ENCODE assay signal across 15 mouse cellular contexts in the genomic region with DNA sequence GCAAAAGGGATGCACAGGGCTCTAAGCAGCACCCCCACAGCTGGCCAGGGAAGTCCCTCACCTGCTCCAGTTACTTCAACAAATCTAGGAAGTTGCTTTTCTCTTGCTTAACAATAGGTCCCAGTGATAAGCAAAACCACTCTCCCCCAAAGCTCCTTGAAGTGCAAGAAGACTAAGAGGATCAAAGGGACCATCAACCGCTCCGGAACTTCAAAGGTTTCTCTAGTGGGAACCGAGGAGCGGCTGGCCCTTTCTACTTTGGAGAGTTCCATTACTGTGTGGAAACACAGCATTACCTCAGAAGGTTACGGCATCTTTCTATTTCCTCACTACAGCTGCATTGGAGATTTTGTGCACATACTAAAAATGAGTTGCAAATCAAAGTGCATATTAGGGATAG. TPM values are rescaled to one million over a fixed set of nuclear protein-coding genes. Genes with fewer than 3 reads are reported as not detected.
DNase-seq lines count a peak whose midpoint lies in the region; ATAC-seq and TF ChIP-seq lines count a peak whose summit lies in the region.
"Had no signal": no experiment of that assay in that cellular context is flagged by ENCODE, and none has a peak within 500 bp of the region (broad histone marks: within the 10 kb centered on the region; RNA-seq: fewer than 3 reads in every experiment).

No protein-coding gene starts in this region.

- H3K9ac ChIP-seq in midbrain, embryonic 13.5 days (replicated peaks) = no peak overlapping the region
- no peak overlapping the region for H3K9ac ChIP-seq in intestine, postnatal 0 days (ENCODE audit: low read depth, low read length)
- H3K9ac ChIP-seq: embryonic facial prominence, embryonic 13.5 days; kidney, embryonic 15.5 days had no signal

- H3K36me3 ChIP-seq in midbrain, embryonic 10.5 days = no peaks in the 10 kb centered on the region
- no peaks in the 10 kb centered on the region for H3K36me3 ChIP-seq in midbrain, embryonic 13.5 days
- H3K36me3 ChIP-seq in intestine, postnatal 0 days (ENCODE audit: control insufficient read depth, insufficient read depth) = no peaks in the 10 kb centered on the region
- H3K36me3 ChIP-seq: embryonic facial prominence, embryonic 13.5 days; kidney, embryonic 15.5 days had no signal

- WGBS in midbrain, embryonic 10.5 days = 9% methylated on average over 5 of the region's 5 CpGs
- 7% methylated on average over 5 of the region's 5 CpGs for WGBS in midbrain, embryonic 13.5 days
- WGBS in intestine, postnatal 0 days = 35% methylated on average over 5 of the region's 5 CpGs

- H3K4me2 ChIP-seq in midbrain, embryonic 13.5 days (replicated peaks) = no peak overlapping the region
- no peak overlapping the region for H3K4me2 ChIP-seq in intestine, postnatal 0 days (replicated peaks; ENCODE audit: low read depth)
- H3K4me2 ChIP-seq: embryonic facial prominence, embryonic 13.5 days; kidney, embryonic 15.5 days; liver, embryonic 11.5 days had no signal

- H3K4me3 ChIP-seq in midbrain, embryonic 10.5 days = no peak overlapping the region
- no peak overlapping the region for H3K4me3 ChIP-seq in midbrain, embryonic 13.5 days (replicated peaks)
- no peak overlapping the region for H3K4me3 ChIP-seq in intestine, postnatal 0 days (ENCODE audit: low read depth, low read length)
- H3K4me3 ChIP-seq: embryonic facial prominence, embryonic 13.5 days; kidney, embryonic 15.5 days had no signal

- no peaks in the 10 kb centered on the region for H3K27me3 ChIP-seq in midbrain, embryonic 10.5 days (ENCODE audit: low read depth, poor library complexity, severe bottlenecking)
- H3K27me3 ChIP-seq in midbrain, embryonic 13.5 days = no peaks in the 10 kb centered on the region
- H3K27me3 ChIP-seq in intestine, postnatal 0 days (replicated peaks; ENCODE audit: control insufficient read depth, insufficient read depth, low read length) = no peaks in the 10 kb centered on the region
- H3K27me3 ChIP-seq: embryonic facial prominence, embryonic 13.5 days; kidney, embryonic 15.5 days had no signal

- TF ChIP-seq CTCF in intestine, postnatal 0 days (IDR thresholded peaks at IDR 0.05; ENCODE audit: low read depth) = no peak

- ATAC-seq in CD4-positive, CD25-positive, alpha-beta regulatory T cell, adult 4 months = no peak
- ATAC-seq in midbrain, embryonic 13.5 days = no peak
- no peak for ATAC-seq in intestine, postnatal 0 days
- ATAC-seq: hindbrain, postnatal 0 days had no signal

- DNase-seq in CD4-positive, CD25-positive, alpha-beta regulatory T cell, adult 2 months (ENCODE audit: low read depth, low spot score) = peak; percentile 29
- peak; percentile 28 for DNase-seq in midbrain, embryonic 10.5 days (ENCODE audit: low spot score)
- DNase-seq in induced T-regulatory cell, adult 2 months (ENCODE audit: low read depth) = peak; percentile 24
- DNase-seq in left cerebral cortex, adult 8-10 months (ENCODE audit: low spot score in 2 of 2) = no peak
- DNase-seq in layer of hippocampus, postnatal 10 days (ENCODE audit: low spot score in 2 of 2) = no peak
- DNase-seq: cerebellum, postnatal 10 days; lung, postnatal 36 days had no signal

- H3K27ac ChIP-seq in midbrain, embryonic 10.5 days (replicated peaks) = no peak overlapping the region
- no peak overlapping the region for H3K27ac ChIP-seq in midbrain, embryonic 13.5 days
- no peak overlapping the region for H3K27ac ChIP-seq in intestine, postnatal 0 days (ENCODE audit: low read depth, low read length)
- H3K27ac ChIP-seq: embryonic facial prominence, embryonic 13.5 days; hindbrain, postnatal 0 days; kidney, embryonic 15.5 days; stomach, postnatal 0 days had no signal

- H3K9me3 ChIP-seq in midbrain, embryonic 10.5 days (replicated peaks) = no peaks in the 10 kb centered on the region
- no peaks in the 10 kb centered on the region for H3K9me3 ChIP-seq in midbrain, embryonic 13.5 days
- H3K9me3 ChIP-seq in intestine, postnatal 0 days (ENCODE audit: control insufficient read depth) = no peaks in the 10 kb centered on the region
- H3K9me3 ChIP-seq: embryonic facial prominence, embryonic 13.5 days; kidney, embryonic 15.5 days had no signal

- peaks cover 27% of the 10 kb centered on the region for H3K4me1 ChIP-seq in midbrain, embryonic 10.5 days
- H3K4me1 ChIP-seq in midbrain, embryonic 13.5 days (replicated peaks) = no peaks in the 10 kb centered on the region
- no peaks in the 10 kb centered on the region for H3K4me1 ChIP-seq in intestine, postnatal 0 days (replicated peaks; ENCODE audit: control insufficient read depth, insufficient read depth, low read length)
- H3K4me1 ChIP-seq: embryonic facial prominence, embryonic 13.5 days; kidney, embryonic 15.5 days had no signal

RNA-seq across cellular contexts. Expression of a gene that starts 16.5 kb away (rescaled TPM):
- polyA plus RNA-seq in CD4-positive, CD25-positive, alpha-beta regulatory T cell, adult 4 months (2017; shearing (Covaris generic)) = 1 to 10 TPM; 4.5 to 9.4 TPM
- 10.4 and 11.1 TPM in 2 replicates for polyA plus RNA-seq in midbrain, embryonic 10.5 days (2016; fragmentation: Nextera tagmentation; extraction: Ambion mirVana)
- polyA plus RNA-seq in midbrain, embryonic 13.5 days (2015; fragmentation: Nextera tagmentation; extraction: Ambion mirVana) = 13.9 and 14.6 TPM in 2 replicates
- total RNA-seq in left cerebral cortex, adult 8-10 months (2022) = 10 to 100 TPM; 31.6 to 33.8 (median 33.5) TPM
- 10.9 and 11.4 TPM in 2 replicates for polyA plus RNA-seq in intestine, postnatal 0 days (2015; fragmentation: Nextera tagmentation; extraction: Ambion mirVana)
- 10 to 100 TPM; 36.5 to 36.9 TPM for total RNA-seq in layer of hippocampus, postnatal 10 days (2021)

Comparison
In these comparisons a context has a peak if more than half of its experiments do, and no peak if none do; other contexts are left out.
1. DNase-seq: peak in CD4-positive, CD25-positive, alpha-beta regulatory T cell, adult 2 months (single experiment), midbrain, embryonic 10.5 days (single experiment) and induced T-regulatory cell, adult 2 months (single experiment); none in left cerebral cortex, adult 8-10 months (0 of 2) and layer of hippocampus, postnatal 10 days (0 of 2).